Mouse (Mus musculus): Measurements from ENCODE around the gene 4933430I17Rik.
A peak's percentile ranks its signal among the peaks of the same experiment; 100 is the strongest.
"Not testable (repeated sequence)": the region's sequence is repeated elsewhere in the genome, so short reads cannot be mapped to it uniquely, and the experiment has no call there.

4933430I17Rik gene

DNA sequence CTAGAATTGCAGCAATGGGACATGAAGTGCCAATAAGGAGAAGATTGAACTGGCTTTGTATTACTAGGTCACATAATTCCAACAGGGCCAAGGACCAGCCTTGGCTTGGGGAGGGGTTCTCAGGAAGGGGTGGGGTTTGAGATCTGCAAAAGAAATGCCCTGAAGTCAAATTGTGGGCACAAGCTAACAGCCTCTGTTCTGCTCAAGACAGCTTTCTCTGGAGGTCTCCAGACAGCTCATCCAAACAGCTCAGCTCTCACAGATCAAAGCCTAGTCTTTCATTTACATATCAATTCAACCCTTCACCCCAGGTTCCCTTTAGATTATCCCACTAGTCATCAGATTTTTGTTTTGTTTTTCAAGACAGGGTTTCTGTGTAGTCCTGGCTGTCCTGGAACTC, 19.6 kb downstream of the 4933430I17Rik start:
- no peak for DNase-seq (ENCODE audit: low spot score)

DNA sequence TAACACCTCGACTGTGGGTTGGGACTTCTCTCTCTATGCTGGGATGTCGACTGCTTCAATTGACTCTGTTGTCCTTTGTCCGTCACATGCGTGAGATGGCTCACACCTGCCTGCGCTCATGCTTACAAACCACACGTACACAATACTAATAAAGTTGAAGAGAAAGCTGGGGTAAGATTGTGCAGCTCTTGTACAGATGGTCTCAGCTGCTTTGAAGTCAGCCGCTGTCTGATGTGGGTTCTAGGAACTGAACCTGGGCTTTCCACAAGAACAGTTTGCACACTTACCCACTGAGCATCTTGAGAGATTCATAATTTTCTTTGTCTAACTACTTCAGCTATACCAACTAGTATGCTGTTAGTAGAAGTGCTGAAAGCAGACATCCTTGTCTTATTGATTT, 26.8 kb downstream of the 4933430I17Rik start:
- DNase-seq (ENCODE audit: low spot score) = no peak

DNA sequence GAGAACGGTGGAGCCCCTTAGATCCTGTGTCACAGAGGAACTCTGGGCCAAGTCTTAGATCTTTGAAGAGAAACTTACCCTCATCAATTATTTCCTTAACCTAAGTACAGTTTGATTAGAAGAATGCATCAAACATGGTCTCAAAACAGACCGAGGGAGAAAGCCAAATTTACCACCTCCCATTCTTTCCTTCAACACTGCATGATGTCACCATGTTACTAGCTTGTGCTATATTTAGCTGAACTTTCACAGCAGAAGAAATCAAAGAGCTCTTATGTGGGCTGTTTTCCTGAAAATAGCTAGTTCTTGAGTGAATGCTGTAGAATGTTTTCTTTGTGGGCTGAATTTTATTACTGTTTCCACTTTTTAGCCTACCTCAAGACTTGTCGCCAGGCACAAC, 32.3 kb downstream of the 4933430I17Rik start:
- DNase-seq (ENCODE audit: low spot score) = no peak

DNA sequence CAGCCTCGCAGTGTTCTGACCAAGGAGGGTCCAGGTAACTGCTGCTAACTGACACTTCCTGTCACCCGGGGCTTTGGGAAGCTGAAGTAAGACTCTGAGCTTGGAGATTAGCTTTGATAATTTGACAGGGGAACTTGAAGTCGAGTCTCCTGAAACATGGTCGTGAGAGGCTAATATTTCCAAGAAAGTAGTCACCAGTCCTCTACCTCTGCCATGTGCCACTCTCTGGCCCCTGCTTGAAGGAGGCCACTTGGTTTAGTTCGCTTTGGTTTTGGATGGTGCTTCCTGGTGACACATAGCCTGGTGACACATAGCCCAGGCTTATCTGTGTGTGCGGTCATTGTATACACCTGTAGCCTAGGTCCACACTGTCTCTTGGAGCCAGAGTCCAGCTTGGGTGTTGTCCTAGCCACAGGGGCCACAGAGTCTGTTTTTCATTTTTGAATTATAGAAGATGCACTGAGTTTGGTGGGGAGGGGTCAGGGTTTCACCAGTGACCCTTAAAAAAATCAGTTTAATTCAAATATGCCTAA, 34.7 kb downstream of the 4933430I17Rik start, which contains the start of gene Rgs3:
Gene Rgs3 (plus strand): TSS at position 51 of the 533 bp plus-strand sequence.
- no peak for DNase-seq (ENCODE audit: low spot score)

DNA sequence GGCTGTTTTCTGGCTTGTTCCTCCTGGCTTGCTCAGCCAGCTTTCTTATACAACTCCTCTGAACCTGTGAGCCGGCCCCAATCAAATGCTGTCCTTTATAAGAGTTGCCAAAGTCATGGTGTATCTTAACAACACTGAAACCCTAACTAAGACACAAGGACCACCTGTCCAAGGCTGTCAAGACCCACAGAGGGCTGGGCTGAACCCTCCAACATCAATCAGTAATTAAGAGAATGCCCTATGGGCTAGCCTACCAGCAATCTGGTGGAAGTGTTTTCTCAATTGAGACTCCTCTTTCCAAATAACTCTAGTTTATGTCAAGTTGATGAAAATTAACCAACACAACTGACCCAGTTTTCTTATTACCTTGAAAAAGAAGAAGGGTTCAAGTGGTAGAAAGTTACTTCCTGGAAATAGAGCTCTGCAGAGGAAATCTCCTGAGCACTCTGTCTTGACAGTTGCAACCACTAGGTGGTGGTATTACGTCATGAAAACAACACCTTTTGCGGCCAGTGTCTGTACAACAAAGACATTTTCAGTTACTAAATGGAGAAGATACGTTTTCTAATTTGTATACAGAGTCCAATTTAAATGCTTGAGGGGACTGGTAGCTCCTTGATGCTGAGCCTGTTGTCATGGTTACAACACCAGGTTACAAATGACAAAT, 35.9 kb downstream of the 4933430I17Rik start:
- peak; percentile 63 for DNase-seq (ENCODE audit: low spot score)

DNA sequence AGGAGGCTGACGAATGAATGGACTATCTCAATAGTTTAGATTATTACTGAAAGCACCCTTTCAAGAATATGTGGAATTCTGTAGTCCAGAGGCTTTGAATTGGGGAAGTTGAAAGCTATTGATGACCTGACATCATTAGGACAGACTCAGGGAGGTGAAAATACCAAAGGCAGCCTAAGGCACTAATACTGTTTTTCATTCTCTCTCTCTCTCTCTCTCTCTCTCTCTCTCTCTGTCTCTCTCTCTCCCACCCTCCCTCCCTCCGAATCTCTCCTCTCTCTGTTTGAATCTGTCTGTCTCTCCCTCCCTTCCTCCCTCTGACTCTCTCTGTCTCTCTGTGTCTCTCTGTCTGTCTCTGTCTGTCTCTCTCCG, 36.4 kb downstream of the 4933430I17Rik start:
- no peak for DNase-seq (ENCODE audit: low spot score)

DNA sequence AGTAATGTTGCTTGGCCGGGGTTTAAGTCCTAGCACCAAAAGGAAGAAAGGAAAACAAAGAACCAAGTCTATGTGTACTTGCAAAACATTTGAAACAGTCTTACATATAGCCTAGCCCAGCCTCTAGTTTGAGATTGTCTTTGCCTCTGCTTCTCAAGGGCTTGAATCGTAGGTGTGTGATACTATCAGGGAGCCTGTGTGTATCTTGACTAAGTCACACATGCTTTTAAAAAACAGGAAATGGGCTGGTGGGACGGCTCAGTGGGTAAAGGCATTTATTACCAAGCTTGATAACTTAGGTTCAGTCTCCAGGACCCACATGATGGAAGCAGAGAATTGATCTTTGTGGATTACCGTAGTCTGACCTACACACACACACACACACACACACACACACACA, 36.8 kb downstream of the 4933430I17Rik start:
- no peak for DNase-seq (ENCODE audit: low spot score)

DNA sequence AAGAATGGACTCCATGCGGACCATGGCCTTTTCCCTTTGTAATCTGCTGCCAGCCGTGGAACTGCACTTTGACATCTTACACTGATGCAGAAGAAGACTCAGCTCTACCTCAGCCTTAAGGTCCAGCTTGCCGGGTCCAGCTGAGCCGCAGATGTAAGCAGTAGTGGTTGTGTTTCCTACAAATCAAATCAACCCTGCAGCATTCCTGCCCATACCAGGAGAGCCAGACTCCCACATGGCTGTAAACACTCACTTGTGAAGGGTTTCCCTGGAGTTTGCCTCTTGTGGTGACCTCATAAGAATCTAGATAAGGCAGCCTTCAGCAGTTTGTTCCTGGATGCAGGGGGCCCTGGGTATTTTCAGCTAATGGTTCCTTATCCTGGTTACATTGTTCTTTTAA, 41.4 kb downstream of the 4933430I17Rik start:
- DNase-seq (ENCODE audit: low spot score) = no peak

DNA sequence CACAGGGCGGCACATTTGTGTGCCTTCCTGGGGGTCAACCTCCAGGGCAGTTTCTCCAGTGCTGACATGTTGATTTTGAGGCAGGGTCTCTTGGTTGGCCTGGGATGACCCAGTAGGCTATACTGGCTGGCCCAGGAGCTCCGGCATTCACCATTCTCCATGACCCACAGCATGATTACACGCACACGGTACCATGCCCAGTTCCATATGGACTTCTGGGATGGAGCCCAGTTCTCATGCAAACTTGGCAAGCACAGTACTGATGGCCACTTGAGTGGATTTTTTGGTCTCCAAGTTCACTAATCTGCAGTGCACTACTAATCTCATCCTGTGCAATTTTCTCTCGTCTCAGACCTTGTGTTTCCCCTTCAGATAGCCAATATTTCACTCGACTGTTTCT, 42.5 kb downstream of the 4933430I17Rik start:
- DNase-seq (ENCODE audit: low spot score) = no peak

DNA sequence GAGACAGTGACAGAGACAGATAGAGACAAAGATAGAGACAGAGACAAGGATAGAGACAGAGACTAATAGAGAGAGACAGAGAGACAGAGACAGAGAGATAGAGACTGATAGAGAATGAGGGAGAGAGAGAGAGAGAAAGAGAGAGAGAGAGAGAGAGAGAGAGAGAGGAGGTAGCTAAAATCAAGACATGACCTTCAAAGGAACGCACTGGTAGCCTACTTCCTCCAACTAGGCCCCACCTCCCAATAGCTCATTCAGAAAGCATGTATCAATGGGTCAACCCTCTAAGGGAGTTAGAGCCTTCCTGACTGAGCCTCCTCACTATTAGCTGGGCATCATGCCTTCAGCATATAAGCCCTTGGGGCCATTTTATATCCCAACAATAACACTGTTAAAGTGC, 43.2 kb downstream of the 4933430I17Rik start:
- no peak for DNase-seq (ENCODE audit: low spot score)

DNA sequence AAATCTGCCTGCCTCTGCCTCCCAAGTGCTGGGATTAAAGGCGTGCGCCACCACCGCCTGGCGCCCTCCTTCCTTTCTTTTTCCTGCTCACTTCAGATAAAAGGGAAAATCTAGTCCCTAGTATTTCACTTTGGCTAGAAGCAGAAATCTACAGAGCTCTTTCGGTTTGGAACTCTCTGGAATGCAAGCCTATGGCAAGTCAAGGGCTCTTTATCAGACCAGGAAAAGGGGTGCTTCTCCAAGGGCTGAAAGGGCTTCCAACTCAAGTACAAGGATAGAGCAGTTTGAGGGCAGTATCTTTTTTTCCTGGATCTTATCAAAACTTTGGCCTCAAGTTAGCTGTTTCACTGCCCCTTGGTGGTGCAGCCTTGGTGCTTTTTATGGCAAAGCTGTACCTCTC, 44.4 kb downstream of the 4933430I17Rik start:
- no peak for DNase-seq (ENCODE audit: low spot score)

DNA sequence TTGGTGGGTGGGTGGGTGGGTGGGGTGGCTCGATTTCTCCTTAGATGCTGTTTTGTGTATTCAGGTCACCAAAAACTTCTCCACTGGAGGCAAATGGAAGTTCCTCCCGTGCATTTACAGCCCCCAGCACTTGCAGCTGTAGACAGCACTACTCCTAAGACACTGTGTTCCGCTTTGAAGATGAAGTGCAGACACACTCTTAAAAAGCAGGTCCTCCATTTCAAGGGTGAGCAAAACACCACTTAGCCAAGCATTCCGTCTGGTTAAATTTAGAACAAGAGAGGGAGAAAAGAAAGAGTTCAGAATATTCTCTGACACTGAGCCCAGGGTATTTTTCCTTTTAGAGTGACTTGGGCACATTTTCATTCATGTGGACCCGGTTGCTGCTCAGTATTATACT, 44.9 kb downstream of the 4933430I17Rik start:
- DNase-seq (ENCODE audit: low spot score) = no peak

DNA sequence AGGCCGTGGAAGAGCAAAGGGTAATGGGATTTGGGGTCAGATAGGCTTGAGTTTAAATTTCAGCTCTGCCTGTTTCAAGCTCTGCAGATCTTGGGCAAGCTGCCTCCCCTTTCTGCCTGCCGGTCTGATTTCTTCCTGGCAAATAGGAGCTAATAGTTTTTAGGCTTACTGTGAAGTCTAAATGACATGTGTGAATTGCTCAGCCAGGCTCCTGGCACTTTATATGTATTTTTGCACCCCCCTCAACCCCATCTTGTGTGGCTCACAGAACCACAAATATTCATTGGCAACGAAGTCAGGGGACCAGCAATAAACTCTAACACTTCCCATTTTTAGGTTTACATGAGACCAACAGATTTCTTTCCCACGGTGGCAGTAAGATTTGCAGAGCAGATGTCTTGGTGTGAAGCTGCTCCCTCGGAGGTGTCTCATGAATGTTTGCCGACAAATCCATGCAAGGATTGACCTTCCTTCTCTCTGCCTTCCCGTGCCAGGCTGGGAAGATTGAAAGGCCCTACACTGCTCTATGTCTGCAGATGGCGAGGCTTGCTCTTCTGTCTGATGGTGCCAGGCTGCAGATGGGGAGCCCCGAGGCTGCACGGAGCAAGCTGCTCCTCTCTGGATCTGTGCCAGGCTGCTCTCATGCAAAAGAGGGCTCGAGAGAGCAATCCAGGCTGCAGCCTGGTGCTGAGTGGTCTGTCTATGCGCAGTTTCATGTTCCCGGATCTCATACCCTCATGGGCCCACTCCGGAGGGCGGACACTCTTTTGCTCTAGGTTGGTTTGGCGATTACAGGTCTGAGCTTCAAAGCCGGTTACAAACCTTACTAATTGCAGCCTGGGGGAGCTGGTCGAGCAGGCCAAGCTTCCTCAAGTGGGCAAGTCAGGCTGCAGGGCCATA, 57.4 kb downstream of the 4933430I17Rik start:
- DNase-seq (ENCODE audit: low spot score) = no peak

DNA sequence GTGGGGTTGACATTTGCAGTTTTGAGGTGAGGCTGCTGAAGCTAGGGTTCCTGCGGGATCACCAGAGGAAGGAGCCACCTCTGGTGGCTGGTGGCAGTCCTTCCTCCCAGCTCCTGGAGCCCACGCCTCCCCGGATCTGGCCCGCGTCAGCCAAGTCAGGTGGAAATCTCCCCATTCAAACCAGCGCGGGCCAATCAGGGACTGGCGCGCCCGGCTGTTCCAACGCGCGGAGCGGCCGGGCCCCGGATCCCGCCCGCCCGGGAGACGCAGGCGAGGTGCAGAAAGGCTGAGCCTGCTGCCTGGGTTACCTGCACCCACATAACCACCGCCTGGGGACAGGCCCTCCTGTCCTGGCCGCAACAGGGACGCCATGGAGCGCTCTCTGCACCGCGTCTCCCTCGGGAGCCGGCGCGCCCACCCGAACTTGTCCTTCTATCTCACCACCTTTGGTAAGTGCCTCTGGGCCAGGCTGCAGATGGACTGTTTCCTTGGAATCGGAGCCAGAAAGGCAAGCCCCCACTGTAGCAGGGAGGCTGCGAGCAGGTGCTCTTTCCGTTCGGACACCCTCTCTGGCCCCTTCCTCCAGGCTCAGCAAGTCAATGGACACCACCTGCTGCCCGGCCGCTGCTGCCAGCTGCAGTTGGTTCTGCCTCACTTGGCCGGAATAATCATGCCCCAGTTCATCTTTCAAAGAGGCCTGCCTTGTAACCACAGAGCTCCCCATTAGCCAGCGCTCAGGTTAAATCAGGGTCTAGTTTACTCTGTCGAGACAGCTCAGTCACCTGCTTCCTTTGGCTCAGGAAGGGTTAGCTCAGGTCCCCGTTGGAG, 58.3 kb downstream of the 4933430I17Rik start:
- DNase-seq (ENCODE audit: low spot score) = no peak

DNA sequence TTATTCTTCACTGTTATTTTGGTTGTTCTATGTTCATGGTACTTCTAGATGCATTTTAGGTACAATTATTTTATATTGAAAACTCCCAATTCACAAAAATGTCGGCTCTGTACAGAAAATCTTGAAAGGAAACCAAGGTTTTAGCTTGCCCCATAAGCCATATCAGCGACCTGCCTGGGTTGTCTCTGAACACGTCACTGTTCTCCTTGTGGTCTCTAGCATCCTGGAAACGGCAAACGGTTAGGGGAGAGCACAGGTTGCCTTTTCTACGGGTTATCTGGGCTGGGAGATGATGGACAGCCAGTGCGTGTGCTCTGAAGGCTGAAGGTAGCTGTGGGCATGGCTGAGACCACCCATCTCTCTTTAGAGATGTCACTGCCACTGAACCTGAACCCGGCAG, 61.9 kb downstream of the 4933430I17Rik start:
- no peak for DNase-seq (ENCODE audit: low spot score)

DNA sequence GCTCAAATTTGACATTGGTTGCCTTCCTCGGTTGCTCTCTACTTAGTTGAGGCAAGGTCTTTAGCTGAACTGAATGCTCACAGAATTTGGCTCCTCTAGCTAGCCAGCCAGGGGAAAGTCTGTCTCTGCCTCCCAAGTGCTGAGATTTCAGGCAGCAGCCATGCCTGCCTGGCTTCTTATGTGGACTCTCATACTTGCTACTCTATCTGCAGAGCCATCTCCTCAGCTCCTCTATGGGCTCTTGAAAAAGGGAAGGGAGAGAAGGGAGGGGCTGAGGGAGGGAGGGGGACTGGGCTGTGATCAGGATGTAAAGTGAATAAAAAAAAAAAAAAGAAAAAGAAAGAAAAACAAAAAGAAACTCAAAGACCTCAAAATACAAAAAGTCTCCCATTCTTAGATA, 65.7 kb downstream of the 4933430I17Rik start:
- DNase-seq (ENCODE audit: low spot score) = no peak

DNA sequence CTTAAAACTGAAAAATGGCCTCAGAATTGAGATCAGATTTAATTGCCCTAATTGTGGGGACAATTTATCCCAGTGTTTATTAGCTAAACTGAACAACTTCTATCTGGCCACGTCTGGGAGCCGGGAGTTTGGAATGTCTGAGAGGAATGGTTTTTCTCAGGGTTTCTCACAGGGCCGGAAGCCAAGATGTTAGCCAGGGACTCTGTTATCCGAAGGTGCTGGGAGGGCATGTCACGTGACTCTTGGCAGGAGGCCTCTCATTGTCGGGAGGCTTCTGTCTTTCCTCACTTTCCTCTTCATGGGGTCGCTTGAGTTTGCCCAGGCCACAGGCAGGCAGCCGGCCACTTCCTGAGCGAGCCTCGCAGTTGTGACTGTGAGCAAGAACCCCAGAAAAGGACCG, 66.2 kb downstream of the 4933430I17Rik start:
- DNase-seq (ENCODE audit: low spot score) = no peak

DNA sequence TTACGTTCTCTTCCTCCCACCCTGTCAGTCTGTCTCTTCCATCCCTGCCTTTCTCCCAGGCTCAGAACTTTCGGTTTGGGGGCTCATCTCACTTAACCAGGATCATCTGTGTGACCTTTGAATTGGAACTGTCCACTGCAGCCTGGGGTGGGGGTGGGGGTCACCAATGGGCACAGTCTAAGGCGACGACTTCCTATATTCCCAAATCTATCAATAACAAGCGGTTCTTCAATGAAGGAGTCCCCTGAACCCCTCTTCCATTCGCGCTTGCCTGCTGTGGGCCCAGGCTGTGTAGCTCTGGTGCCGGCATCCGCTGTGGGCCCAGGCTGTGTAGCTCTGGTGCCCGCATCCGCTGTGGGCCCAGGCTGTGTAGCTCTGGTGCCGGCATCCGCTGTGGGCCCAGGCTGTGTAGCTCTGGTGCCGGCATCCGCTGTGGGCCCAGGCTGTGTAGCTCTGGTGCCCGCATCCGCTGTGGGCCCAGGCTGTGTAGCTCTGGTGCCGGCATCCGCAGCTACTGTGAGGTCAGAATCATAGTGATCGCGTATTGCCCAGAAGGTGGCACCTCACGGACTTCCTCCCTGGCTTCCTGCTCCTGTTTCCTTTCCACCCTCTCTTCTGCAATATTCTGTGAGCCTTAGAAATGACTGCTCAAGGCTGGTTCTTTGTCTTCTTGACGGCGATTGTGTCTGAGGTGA, 68.5 kb downstream of the 4933430I17Rik start:
- DNase-seq (ENCODE audit: low spot score) = not testable (repeated sequence)

DNA sequence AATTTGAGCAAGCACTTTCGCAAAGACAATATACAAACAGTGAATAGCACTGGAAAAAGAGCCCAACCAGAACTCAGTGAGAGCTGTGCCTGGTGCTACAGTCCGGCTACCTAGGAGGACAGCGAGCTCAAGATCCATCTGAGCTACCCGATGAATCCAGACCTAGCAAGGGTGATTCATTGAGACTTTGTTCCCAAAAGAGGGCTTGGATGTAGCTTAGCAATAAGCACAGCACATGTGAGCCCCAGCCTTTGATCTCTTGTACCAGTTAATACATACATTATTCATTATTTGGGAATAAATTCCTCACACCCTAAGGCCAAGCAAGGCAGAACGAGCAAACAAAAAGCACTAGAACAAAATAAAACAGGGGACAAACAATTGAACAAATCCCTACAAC, 69.3 kb downstream of the 4933430I17Rik start:
- no peak for DNase-seq (ENCODE audit: low spot score)

DNA sequence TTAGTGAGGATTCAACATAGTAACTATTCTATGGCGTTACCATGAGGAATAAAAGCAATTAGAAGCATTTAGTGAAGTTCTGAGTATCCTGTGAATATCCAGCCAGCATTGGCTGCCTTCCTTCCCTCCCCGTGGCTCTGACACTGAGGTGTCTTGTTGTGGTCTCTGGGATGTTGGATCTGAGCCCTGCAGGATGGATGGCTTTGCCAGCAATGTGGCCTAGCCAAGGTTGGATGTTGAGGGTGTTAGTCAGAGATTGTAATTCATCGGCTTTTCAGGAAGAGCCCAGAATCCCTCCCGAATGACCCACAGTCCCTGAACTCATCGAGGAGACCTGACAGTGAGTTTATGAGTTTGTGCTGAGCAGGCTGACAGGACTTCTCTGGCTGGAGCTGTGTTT, 70.9 kb downstream of the 4933430I17Rik start:
- no peak for DNase-seq (ENCODE audit: low spot score)
